Mouse (Mus musculus) forebrain, embryonic 16.5 days (tissue): ENCODE measurements at regions not wholly inside any gene's neighbourhood (a gene's known extent, or its start where the extent isn't known, plus 50 kb on each side); places are given as distances from the start of the nearest gene placed in this dataset.

ENCODE experiments used
- ATAC-seq: fragments of 200-750 bp; cut with Nextera tagmentation; 2 replicates; pipeline ENCODE4 v1.8.0; 2017; ENCODE audit warnings: mild to moderate bottlenecking, moderate library complexity
- H3K27ac ChIP-seq: fragments of 300-500 bp; sonication (generic); 2 replicates; pipeline ENCODE4 v1.5.1; 2014; ENCODE audit warnings: low read length, control low read depth
- H3K27me3 ChIP-seq: fragments of 300-500 bp; sonication (generic); replicated peaks from 2 replicates; pipeline ENCODE4 v1.6.1; 2014; ENCODE audit warnings: low read length; ENCODE audit not compliant: control insufficient read depth, insufficient read depth
- H3K36me3 ChIP-seq: fragments of 300-500 bp; sonication (generic); 2 replicates; pipeline ENCODE4 v1.6.1; 2014; ENCODE audit not compliant: control insufficient read depth, insufficient read depth
- H3K4me1 ChIP-seq: fragments of 300-500 bp; sonication (generic); replicated peaks from 2 replicates; pipeline ENCODE4 v1.6.1; 2014; ENCODE audit warnings: low read length; ENCODE audit not compliant: control insufficient read depth, insufficient read depth
- H3K4me2 ChIP-seq: fragments of 300-500 bp; sonication (generic); 2 replicates; pipeline ENCODE4 v1.6.1; 2014; ENCODE audit warnings: mild to moderate bottlenecking, low read length, control low read depth
- H3K4me3 ChIP-seq: fragments of 300-500 bp; sonication (generic); replicated peaks from 2 replicates; pipeline ENCODE4 v1.5.1; 2014; ENCODE audit warnings: mild to moderate bottlenecking, low read length, control low read depth
- H3K9ac ChIP-seq: fragments of 300-500 bp; sonication (generic); replicated peaks from 2 replicates; pipeline ENCODE4 v1.6.1; 2014; ENCODE audit warnings: low read depth, low read length, control low read depth
- H3K9me3 ChIP-seq: fragments of 300-500 bp; sonication (generic); 2 replicates; pipeline ENCODE4 v1.6.1; 2016; ENCODE audit warnings: low read length; ENCODE audit not compliant: control insufficient read depth
- WGBS: fragments of 180-500 bp; shearing (Covaris S2); extraction: QIAGEN DNeasy Blood & Tissue Kit; methylation state at CpG from one replicate; pipeline ENCODE4 v1.1.7; 2014; 5-methylcytosine and 5-hydroxymethylcytosine counted together

GRCm38 (mm10) chr9:43461131-43461530, 150.5 kb downstream of the Trim29 start:
- Histone ChIP-seq H3K27me3 (no peaks in the 10 kb centered on the region), H3K4me2 (no peak overlapping the region), H3K9me3 (no peaks in the 10 kb centered on the region), H3K4me1 (no peaks in the 10 kb centered on the region), H3K36me3 (no peaks in the 10 kb centered on the region), H3K4me3 (no peak overlapping the region), H3K9ac (no peak overlapping the region), H3K27ac (no peak overlapping the region)
- no peak for ATAC-seq
- 59% methylated on average over 2 of the region's 2 CpGs for WGBS

GRCm38 (mm10) chr9:43463445-43464090, 152.9 kb downstream of the Trim29 start:
- 91% methylated on average over 13 of the region's 13 CpGs for WGBS
- Histone ChIP-seq H3K4me3 (no peak overlapping the region), H3K4me1 (no peaks in the 10 kb centered on the region), H3K36me3 (no peaks in the 10 kb centered on the region), H3K27me3 (no peaks in the 10 kb centered on the region), H3K9me3 (no peaks in the 10 kb centered on the region), H3K27ac (no peak overlapping the region), H3K4me2 (no peak overlapping the region), H3K9ac (no peak overlapping the region)
- no peak for ATAC-seq

GRCm38 (mm10) chr9:43465129-43465528, 154.5 kb downstream of the Trim29 start:
- Histone ChIP-seq H3K4me1 (no peaks in the 10 kb centered on the region), H3K9me3 (no peaks in the 10 kb centered on the region), H3K9ac (no peak overlapping the region), H3K36me3 (no peaks in the 10 kb centered on the region), H3K27me3 (no peaks in the 10 kb centered on the region), H3K27ac (no peak overlapping the region), H3K4me2 (no peak overlapping the region), H3K4me3 (no peak overlapping the region)
- ATAC-seq, result no peak
- WGBS, result 44% methylated on average over 2 of the region's 2 CpGs

- Histone ChIP-seq H3K4me1 (no peaks in the 10 kb centered on the region), H3K27me3 (no peaks in the 10 kb centered on the region), H3K36me3 (no peaks in the 10 kb centered on the region), H3K9me3 (no peaks in the 10 kb centered on the region), H3K9ac (no peak overlapping the region), H3K4me2 (no peak overlapping the region), H3K4me3 (no peak overlapping the region), H3K27ac (no peak overlapping the region)
- ATAC-seq, result no peak
- WGBS, result 65% methylated on average over 8 of the region's 8 CpGs
Observed at GRCm38 (mm10) chr9:43465731-43466330, 155.2 kb downstream of the Trim29 start.

- no peak overlapping the region for H3K4me3 ChIP-seq
- no peaks in the 10 kb centered on the region for H3K36me3 ChIP-seq
- peaks cover 1% of the 10 kb centered on the region for H3K4me1 ChIP-seq
- H3K27me3 ChIP-seq, result no peaks in the 10 kb centered on the region
- no peak for ATAC-seq
- H3K27ac ChIP-seq, result no peak overlapping the region
- H3K9me3 ChIP-seq, result no peaks in the 10 kb centered on the region
- H3K9ac ChIP-seq, result no peak overlapping the region
- 56% methylated on average over 3 of the region's 3 CpGs for WGBS
- H3K4me2 ChIP-seq, result no peak overlapping the region
Observed at GRCm38 (mm10) chr9:43466883-43467282, 156.2 kb downstream of the Trim29 start.

- ATAC-seq, result no peak
- no peak overlapping the region for H3K9ac ChIP-seq
- no peaks in the 10 kb centered on the region for H3K9me3 ChIP-seq
- no peak overlapping the region for H3K27ac ChIP-seq
- 92% methylated on average over 10 of the region's 10 CpGs for WGBS
- no peaks in the 10 kb centered on the region for H3K36me3 ChIP-seq
- H3K4me2 ChIP-seq, result no peak overlapping the region
- no peak overlapping the region for H3K4me3 ChIP-seq
- H3K27me3 ChIP-seq, result no peaks in the 10 kb centered on the region
- peaks cover 19% of the 10 kb centered on the region for H3K4me1 ChIP-seq
Observed at GRCm38 (mm10) chr9:43469215-43469614, 158.6 kb downstream of the Trim29 start.

- 0 out of 2 replicates have a peak, but pooled peaks have one; percentile 16 for ATAC-seq
- Histone ChIP-seq H3K9me3 (no peaks in the 10 kb centered on the region), H3K27me3 (no peaks in the 10 kb centered on the region), H3K36me3 (no peaks in the 10 kb centered on the region), H3K9ac (no peak overlapping the region), H3K4me2 (no peak overlapping the region), H3K27ac (no peak overlapping the region), H3K4me3 (no peak overlapping the region), H3K4me1 (peaks cover 20% of the 10 kb centered on the region)
- WGBS, result 42% methylated on average over 2 of the region's 2 CpGs
Observed at GRCm38 (mm10) chr9:43472231-43472630, 161.6 kb downstream of the Trim29 start.

- 67% methylated on average over 1 of the region's 1 CpGs for WGBS
- Histone ChIP-seq H3K4me3 (no peak overlapping the region), H3K9ac (no peak overlapping the region), H3K27me3 (no peaks in the 10 kb centered on the region), H3K4me2 (peak overlapping the region; percentile 4; the same call in 1 of the 2 replicates), H3K27ac (no peak overlapping the region), H3K4me1 (peaks cover 20% of the 10 kb centered on the region), H3K9me3 (no peaks in the 10 kb centered on the region), H3K36me3 (no peaks in the 10 kb centered on the region)
- peak; percentile 20; the same call in 1 of the 2 replicates for ATAC-seq
Observed at GRCm38 (mm10) chr9:43473164-43473563, 162.5 kb downstream of the Trim29 start.

- Histone ChIP-seq H3K4me1 (peaks cover 20% of the 10 kb centered on the region), H3K4me2 (peak overlapping the region; percentile 4; the same call in 1 of the 2 replicates), H3K27ac (no peak overlapping the region), H3K4me3 (no peak overlapping the region), H3K9ac (0 out of 2 replicates have a peak overlapping the region, but pooled peaks have one; percentile 10), H3K9me3 (no peaks in the 10 kb centered on the region), H3K27me3 (no peaks in the 10 kb centered on the region), H3K36me3 (no peaks in the 10 kb centered on the region)
- peak; percentile 50 for ATAC-seq
- WGBS, result 32% methylated on average over 16 of the region's 16 CpGs
Observed at GRCm38 (mm10) chr9:43473601-43474302, 163.1 kb downstream of the Trim29 start.
